Mouse (Mus musculus) erythroblast, embryonic 14.5 days (primary cell): Measurements from ENCODE around the gene Abca7. TPM values are rescaled to one million over a fixed set of nuclear protein-coding genes. Genes with fewer than 3 reads are reported as not detected.
"Not testable (repeated sequence)": the region's sequence is repeated elsewhere in the genome, so short reads cannot be mapped to it uniquely, and the experiment has no call there.

Experiments used
- H3K27me3 ChIP-seq: 2 replicates; pipeline ENCODE4 v1.6.1; 2012; ENCODE audit warnings: inconsistent platforms; ENCODE audit not compliant: control insufficient read depth
- H3K36me3 ChIP-seq: 2 replicates; pipeline ENCODE4 v1.6.1; 2012; ENCODE audit warnings: mild to moderate bottlenecking, inconsistent platforms; ENCODE audit not compliant: control insufficient read depth
- H3K4me1 ChIP-seq: 2 replicates; pipeline ENCODE4 v1.6.1; 2012; ENCODE audit warnings: inconsistent platforms; ENCODE audit not compliant: control insufficient read depth
- H3K4me3 ChIP-seq: replicated peaks from 2 replicates; pipeline ENCODE3; 2012; ENCODE audit warnings: moderate library complexity, mild to moderate bottlenecking, inconsistent platforms
- H3K9me3 ChIP-seq: 2 replicates; pipeline ENCODE4 v1.6.1; 2012; ENCODE audit warnings: low read length, inconsistent platforms, mixed read lengths; ENCODE audit not compliant: control insufficient read depth
- GATA1 ChIP-seq: IDR thresholded peaks from 2 replicates; pipeline ENCODE4 v1.6.1; 2012; ENCODE audit warnings: low read length, inconsistent platforms, mixed read lengths
- TAL1 ChIP-seq: IDR thresholded peaks from 3 replicates; pipeline ENCODE4 v1.6.1; 2012; ENCODE audit warnings: low read length, inconsistent platforms, mixed read lengths
- polyA plus RNA-seq: library from polyadenylated mRNA; stranded (reverse); fragments of >175 nt; gene quantifications from 2 replicates; pipeline ENCODE4 v1.2.3, GENCODE M21; 2012

Gene Abca7
- polyA plus RNA-seq, 1 experiment = 7.6 TPM

DNA sequence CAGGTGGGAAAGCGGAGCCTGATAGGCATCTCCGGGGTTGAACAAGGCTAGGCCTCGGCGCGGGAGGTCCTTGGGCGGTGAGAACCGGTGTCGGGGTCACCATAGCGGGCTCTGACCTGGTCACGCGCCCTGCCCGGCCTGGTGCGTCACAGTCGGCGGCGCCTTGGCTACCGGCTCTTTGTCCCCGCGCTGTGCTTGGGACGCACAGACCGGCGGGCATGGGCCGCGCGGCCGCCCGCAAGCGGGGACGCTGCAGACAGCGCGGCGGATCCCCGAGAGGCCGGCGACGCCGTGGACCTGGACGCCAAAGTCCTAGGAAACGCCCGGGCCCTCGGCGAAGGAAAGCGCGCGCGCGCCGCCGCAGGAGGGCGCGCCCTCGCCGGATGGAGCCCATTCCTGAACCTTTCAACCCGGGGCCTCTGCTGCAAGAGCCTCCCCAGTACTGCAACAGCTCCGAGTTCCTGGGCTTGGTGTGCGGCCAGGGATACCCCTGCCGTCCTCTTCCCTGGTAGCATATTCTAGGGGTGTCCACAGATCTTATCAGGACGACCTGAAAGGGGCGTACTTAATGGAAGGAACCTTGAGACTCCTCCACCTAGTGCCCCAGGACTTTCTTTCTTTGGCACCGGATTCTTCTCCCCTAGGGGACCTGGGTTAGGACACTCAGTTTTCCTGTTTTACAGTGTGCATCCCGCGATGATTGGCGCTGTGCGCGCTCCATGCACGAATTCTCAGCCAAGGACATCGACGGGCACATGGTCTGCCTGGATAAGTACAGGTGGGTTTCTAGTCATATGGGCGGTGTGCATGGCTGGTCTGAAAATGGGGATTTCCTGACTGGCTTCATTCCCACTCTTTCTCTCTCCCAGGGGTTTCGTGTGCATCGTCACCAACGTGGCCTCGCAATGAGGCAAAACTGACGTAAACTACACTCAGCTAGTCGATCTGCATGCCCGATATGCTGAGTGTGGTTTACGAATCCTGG is 57.8 kb downstream of the Abca7 start:
- Histone ChIP-seq H3K36me3 (peaks cover 50% of the 10 kb centered on the region), H3K27me3 (no peaks in the 10 kb centered on the region), H3K9me3 (no peaks in the 10 kb centered on the region), H3K4me3 (peak overlapping the region; percentile 89), H3K4me1 (peaks cover 73% of the 10 kb centered on the region)
- TF ChIP-seq TAL1 (no peak), GATA1 (peak; percentile 30; the same call in 1 of the 2 replicates)

DNA sequence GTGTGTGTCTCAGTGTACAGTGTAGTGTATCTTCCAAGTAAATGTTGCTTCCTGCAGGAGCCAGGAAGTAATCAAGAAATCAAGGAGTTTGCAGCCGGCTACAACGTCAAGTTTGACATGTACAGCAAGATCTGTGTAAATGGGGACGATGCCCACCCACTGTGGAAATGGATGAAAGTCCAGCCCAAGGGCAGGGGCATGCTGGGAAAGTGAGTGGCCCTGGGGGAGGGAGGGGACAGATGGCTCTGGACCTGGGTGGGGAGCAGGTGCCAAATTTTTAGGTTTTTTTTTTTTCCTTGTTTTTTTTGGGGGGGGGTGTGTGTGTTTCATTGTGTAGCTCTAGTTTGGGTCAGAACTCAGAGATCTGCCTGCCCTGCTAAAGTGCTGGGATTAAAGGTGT is 58.6 kb downstream of the Abca7 start:
- peaks cover 58% of the 10 kb centered on the region for H3K36me3 ChIP-seq
- not testable (repeated sequence) for H3K27me3 ChIP-seq, H3K9me3 ChIP-seq
- H3K4me3 ChIP-seq = peak overlapping the region; percentile 89
- H3K4me1 ChIP-seq = peaks cover 70% of the 10 kb centered on the region

DNA sequence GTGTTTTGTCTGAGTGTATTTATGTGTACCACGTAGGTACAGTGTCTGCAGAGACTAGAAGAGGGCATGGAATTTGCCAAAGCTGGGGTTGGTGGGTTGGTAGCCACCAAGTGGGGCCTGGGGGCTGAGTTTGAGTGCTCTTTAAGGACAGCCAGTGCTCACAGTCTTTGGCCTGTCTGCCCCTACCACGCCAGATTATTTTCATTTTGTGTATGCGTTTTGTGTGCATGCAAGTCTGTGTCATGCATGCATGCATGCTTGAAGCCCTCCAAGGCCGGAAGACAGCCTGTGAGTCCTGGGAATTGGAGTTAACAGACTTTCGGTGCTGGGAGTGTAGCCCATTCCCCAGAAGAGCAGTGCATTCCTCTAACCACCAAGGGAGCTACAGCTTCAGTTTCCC is 59.1 kb downstream of the Abca7 start:
- H3K4me1 ChIP-seq = peaks cover 65% of the 10 kb centered on the region
- no peak for TF ChIP-seq GATA1
- H3K9me3 ChIP-seq = no peaks in the 10 kb centered on the region
- peak overlapping the region; percentile 89 for H3K4me3 ChIP-seq
- peaks cover 63% of the 10 kb centered on the region for H3K36me3 ChIP-seq
- H3K27me3 ChIP-seq = no peaks in the 10 kb centered on the region

DNA sequence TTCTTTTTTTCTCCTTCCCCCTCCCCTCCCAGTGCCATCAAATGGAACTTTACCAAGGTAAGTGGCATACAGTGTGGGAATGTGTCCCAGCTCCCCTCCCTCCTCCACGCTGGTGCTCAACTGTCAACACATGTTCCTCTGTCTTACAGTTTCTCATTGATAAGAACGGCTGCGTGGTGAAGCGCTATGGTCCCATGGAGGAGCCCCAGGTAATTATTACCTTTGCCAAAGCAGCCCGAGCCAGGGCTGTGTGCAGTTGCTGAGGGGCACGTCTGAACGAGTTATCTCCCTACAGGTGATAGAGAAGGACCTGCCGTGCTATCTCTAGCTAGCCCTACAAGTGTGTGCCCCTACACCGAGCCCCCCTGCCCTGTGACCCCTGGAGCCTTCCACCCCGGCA is 59.6 kb downstream of the Abca7 start:
- Histone ChIP-seq H3K4me3 (peak overlapping the region; percentile 89), H3K36me3 (peaks cover 68% of the 10 kb centered on the region), H3K27me3 (no peaks in the 10 kb centered on the region), H3K4me1 (peaks cover 62% of the 10 kb centered on the region), H3K9me3 (no peaks in the 10 kb centered on the region)
- no peak for TF ChIP-seq TAL1
- TF ChIP-seq GATA1 = no peak

DNA sequence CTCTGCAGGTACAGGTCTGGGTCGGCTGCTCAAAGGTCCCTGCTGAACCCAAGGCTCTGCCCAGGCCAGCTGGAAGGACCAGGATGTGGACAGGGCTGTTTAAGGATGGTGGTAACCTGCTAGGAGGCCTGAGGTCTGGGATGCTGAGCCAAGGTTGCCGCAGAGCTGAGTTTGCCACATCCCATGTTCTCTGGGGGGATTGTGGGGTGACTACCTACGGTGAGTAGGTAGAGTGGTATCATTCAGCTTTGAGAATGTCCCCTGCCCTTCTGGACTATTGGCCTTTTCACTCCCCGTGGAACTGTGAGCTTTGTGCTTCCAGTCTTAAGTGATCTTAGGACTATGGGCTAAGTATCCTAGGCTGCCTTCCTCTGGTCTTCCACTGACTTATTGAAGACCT is 60.2 kb downstream of the Abca7 start:
- Histone ChIP-seq H3K27me3 (no peaks in the 10 kb centered on the region), H3K9me3 (no peaks in the 10 kb centered on the region), H3K4me1 (peaks cover 56% of the 10 kb centered on the region), H3K4me3 (peak overlapping the region; percentile 17), H3K36me3 (peaks cover 74% of the 10 kb centered on the region)
- TF ChIP-seq GATA1 = no peak
- TF ChIP-seq TAL1 = no peak

DNA sequence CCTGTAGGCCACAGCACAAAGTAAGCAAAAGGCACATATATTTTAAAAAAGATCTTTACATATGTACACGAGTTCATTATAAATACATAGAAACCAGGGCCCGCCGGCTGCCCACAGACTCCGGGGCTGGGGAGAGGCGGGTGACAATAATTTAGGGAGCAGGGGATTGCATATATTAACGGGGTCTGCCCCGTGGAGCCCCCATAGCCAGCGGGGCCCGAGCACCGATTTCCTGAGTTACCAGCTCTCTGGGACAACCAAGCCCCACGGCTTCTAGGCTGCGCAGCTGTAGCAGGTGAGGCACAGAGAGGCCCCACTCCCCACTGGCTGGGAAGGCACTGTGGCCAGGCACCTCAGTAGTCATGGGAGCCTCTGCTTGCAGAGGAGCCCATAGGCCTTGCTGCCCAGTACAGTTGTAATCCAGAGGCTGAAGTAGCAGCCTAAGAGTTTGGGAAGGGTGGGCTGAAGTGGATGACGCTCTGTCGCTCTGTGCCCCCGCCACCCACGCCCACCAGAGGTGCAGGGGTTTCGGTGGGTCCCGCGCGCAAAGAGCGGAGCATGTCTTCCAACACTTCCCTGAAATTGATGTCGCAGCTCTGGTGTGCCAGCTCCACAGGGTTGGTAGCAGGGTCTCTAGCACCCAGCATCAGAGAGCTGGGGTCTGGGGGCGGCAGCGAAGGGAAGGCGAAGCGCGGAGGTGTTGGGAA is 60.8 kb downstream of the Abca7 start:
- no peaks in the 10 kb centered on the region for H3K27me3 ChIP-seq

DNA sequence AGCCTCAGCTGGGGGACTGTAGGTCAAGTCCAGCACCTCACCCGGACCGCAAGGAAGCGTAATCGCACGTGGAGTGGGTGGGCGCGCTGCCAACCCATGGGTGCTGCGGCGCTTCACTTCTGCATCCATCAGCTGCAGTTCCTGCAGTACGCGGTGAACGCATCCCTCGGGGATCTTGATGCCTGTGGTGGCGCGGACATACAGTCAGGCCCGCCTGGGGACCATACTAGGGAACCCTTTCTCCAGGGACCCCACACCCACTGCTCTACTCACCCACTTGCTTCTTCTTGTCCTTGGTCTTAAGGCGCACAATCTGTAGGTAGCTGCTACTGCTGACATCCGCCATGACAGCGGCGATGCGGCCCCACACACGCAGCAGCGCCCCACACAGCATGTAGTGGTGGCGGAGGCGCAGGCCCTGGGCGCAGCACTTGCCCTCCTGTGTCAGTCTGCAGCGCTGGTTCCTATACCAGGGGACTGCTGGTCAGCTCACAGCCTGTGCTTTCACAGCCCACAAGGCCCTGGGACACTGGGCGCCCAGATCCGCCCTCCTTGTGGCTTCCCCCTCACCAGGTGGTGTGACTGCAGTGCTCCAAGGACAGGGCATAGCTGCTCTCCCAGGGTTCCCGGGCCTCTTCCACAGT is 61.5 kb downstream of the Abca7 start:
- peaks cover 87% of the 10 kb centered on the region for H3K36me3 ChIP-seq

More for the DNA sequence above, 60.8 kb downstream of the Abca7 start:
- no peak overlapping the region for H3K4me3 ChIP-seq
- H3K9me3 ChIP-seq = no peaks in the 10 kb centered on the region
- H3K36me3 ChIP-seq = peaks cover 80% of the 10 kb centered on the region
- no peak for TF ChIP-seq GATA1
- peaks cover 50% of the 10 kb centered on the region for H3K4me1 ChIP-seq

DNA sequence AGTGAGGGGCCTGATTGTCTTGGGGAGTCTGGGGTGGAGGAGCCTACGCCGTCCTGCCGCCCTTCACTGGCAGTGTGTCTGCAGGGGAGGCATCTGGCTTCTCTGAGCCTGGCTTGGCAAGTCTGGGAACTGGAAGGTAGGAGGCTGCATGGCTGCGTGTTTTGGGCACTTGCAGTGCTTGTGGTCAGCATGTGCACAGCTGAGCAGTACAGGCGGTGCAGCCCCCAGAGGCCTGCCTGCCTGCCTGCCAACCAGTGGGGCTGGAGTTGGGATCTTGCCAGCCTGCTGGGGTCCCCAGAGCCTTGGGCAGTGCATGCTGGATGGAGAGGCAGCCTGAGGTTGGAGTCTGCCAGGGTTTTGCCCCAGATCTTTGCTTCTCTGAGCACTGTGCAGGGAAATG is 66.8 kb downstream of the Abca7 start:
- Histone ChIP-seq H3K4me3 (no peak overlapping the region), H3K9me3 (no peaks in the 10 kb centered on the region), H3K36me3 (peaks cover 97% of the 10 kb centered on the region), H3K4me1 (peaks cover 27% of the 10 kb centered on the region), H3K27me3 (no peaks in the 10 kb centered on the region)
- no peak for TF ChIP-seq TAL1
- TF ChIP-seq GATA1 = no peak

More for the DNA sequence above, 61.5 kb downstream of the Abca7 start:
- Histone ChIP-seq H3K4me1 (peaks cover 43% of the 10 kb centered on the region), H3K9me3 (no peaks in the 10 kb centered on the region), H3K4me3 (no peak overlapping the region), H3K27me3 (no peaks in the 10 kb centered on the region)
- TF ChIP-seq GATA1 (no peak), TAL1 (no peak)
